Mouse (Mus musculus): ENCODE data around the gene Adgrf3. TPM values are rescaled to one million over a fixed set of nuclear protein-coding genes. Genes with fewer than 3 reads are reported as not detected.

Gene Adgrf3
- polyA plus RNA-seq, 1 experiment: not detected

GRCm38 (mm10) chr5:30152007-30152406 lies 53.5 kb downstream of the Adgrf3 start:
- DNase-seq (ENCODE audit: low spot score): no peak

GRCm38 (mm10) chr5:30148133-30148920 lies 57.2 kb downstream of the Adgrf3 start:
- no peak for DNase-seq (ENCODE audit: low spot score)

- DNase-seq (ENCODE audit: low spot score): no peak
Observed at GRCm38 (mm10) chr5:30146526-30146925, 59.0 kb downstream of the Adgrf3 start.

Other genes starting within 250 kb of the Adgrf3 start
- 0.10 TPM in 2 replicates for gene Il6, start 192.6 kb downstream of the Adgrf3 start, polyA plus RNA-seq (2012; rRNA removed)
- 24.4 and 25.0 TPM in 2 replicates for gene Tyms, start 132.1 kb downstream of the Adgrf3 start, polyA plus RNA-seq (2012; rRNA removed)
- gene Garem2, start 100.6 kb downstream of the Adgrf3 start, polyA plus RNA-seq (2012; rRNA removed): 0.10 TPM in 1 of 2 replicates, not detected in the other
- not detected in 2 replicates for gene 3110082J24Rik, start 99.6 kb downstream of the Adgrf3 start, polyA plus RNA-seq (2012; rRNA removed)
- gene Hadha, start 50.6 kb downstream of the Adgrf3 start, polyA plus RNA-seq (2012; rRNA removed): 118 and 129 TPM in 2 replicates
- 169 and 193 TPM in 2 replicates for gene Hadhb, start 50.5 kb downstream of the Adgrf3 start, polyA plus RNA-seq (2012; rRNA removed)
- 19.0 and 19.4 TPM in 2 replicates for gene Selenoi, start 26.9 kb upstream of the Adgrf3 start, polyA plus RNA-seq (2012; rRNA removed)
- gene Drc1, start 75.7 kb upstream of the Adgrf3 start, polyA plus RNA-seq (2012; rRNA removed): 0.04 TPM in 1 of 2 replicates, not detected in the other

Data from urinary bladder, adult 2 months (tissue).